8 mouse cellular contexts compared by ENCODE assay signal in the genomic region with DNA sequence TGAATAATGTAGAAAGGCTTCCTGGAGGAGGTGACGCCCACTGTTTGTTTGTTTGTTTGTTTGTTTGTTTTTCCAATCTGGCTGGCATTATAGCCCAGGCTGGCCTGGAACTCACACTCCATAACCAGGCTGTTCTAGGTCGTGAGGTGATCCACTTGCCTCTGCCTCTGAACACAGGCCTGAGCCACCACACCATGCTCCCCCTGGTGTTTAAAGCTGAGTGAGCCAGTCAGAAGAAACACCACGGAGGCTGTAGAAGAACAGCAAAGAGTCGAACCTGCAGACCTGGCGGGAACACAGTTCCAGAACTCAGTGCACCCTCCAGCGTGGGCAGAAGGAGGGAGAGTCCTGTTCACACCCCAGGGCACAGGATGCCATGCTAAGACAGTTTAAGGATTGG.
DNase-seq lines count a peak whose midpoint lies in the region; ATAC-seq lines count a peak whose summit lies in the region.

No protein-coding gene starts in this region.

- no peak overlapping the region for H3K9ac ChIP-seq in kidney, embryonic 16.5 days (replicated peaks; ENCODE audit: low read length)
- no peak overlapping the region for H3K9ac ChIP-seq in kidney, embryonic 14.5 days (ENCODE audit: low read depth, low read length)

- DNase-seq in adrenal gland, postnatal 10 days, result peak; percentile 23
- no peak for DNase-seq in adrenal gland, postnatal 4 days (ENCODE audit: low spot score in 2 of 2)
- peak; percentile 55 for DNase-seq in ZHBTc4 (ENCODE audit: low read depth, low spot score)
- DNase-seq in kidney, postnatal 4 days, result peak; percentile 41 to 55
- no peak for DNase-seq in gastrocnemius, postnatal 25 days
- no peak for DNase-seq in left cerebral cortex, adult 11 months (ENCODE audit: low spot score)

- H3K27ac ChIP-seq in kidney, embryonic 16.5 days (ENCODE audit: low read length), result no peak overlapping the region
- no peak overlapping the region for H3K27ac ChIP-seq in kidney, embryonic 14.5 days (ENCODE audit: low read depth, low read length)

- no peaks in the 10 kb centered on the region for H3K36me3 ChIP-seq in kidney, embryonic 16.5 days (ENCODE audit: insufficient read depth, low read length)
- H3K36me3 ChIP-seq in kidney, embryonic 14.5 days (ENCODE audit: control insufficient read depth, insufficient read depth, low read length), result no peaks in the 10 kb centered on the region

- peaks cover 5% of the 10 kb centered on the region; the same call in 1 of the 2 replicates for H3K27me3 ChIP-seq in kidney, embryonic 16.5 days (ENCODE audit: insufficient read depth, low read length)
- H3K27me3 ChIP-seq in kidney, embryonic 14.5 days (ENCODE audit: control insufficient read depth, insufficient read depth, low read length), result no peaks in the 10 kb centered on the region

- 0 out of 2 replicates have a peak, but pooled peaks have one; percentile 46 for ATAC-seq in kidney, embryonic 16.5 days (ENCODE audit: low FRiP score, low TSS enrichment)
- no peak for ATAC-seq in kidney, embryonic 14.5 days (ENCODE audit: low FRiP score, low TSS enrichment)

- no peak overlapping the region for H3K4me3 ChIP-seq in kidney, embryonic 16.5 days (ENCODE audit: low read length)
- no peak overlapping the region for H3K4me3 ChIP-seq in kidney, embryonic 14.5 days (ENCODE audit: low read length)

- no peak overlapping the region for H3K4me2 ChIP-seq in kidney, embryonic 16.5 days (replicated peaks; ENCODE audit: low read depth, low read length)
- H3K4me2 ChIP-seq in kidney, embryonic 14.5 days (replicated peaks; ENCODE audit: low read depth, low read length), result no peak overlapping the region

- 45% methylated on average over 6 of the region's 6 CpGs for WGBS in kidney, embryonic 16.5 days
- WGBS in kidney, embryonic 14.5 days, result 46% methylated on average over 6 of the region's 6 CpGs

- no peaks in the 10 kb centered on the region for H3K9me3 ChIP-seq in kidney, embryonic 16.5 days (ENCODE audit: low read length)
- H3K9me3 ChIP-seq in kidney, embryonic 14.5 days (ENCODE audit: control insufficient read depth, low read length), result no peaks in the 10 kb centered on the region

- peaks cover 9% of the 10 kb centered on the region for H3K4me1 ChIP-seq in kidney, embryonic 16.5 days (ENCODE audit: insufficient read depth, low read length)
- peaks cover 10% of the 10 kb centered on the region; the same call in 1 of the 2 replicates for H3K4me1 ChIP-seq in kidney, embryonic 14.5 days (ENCODE audit: control insufficient read depth, insufficient read depth, low read length)

Comparison
In these comparisons a context has a peak if more than half of its experiments do, and no peak if none do; other contexts are left out.
1. DNase-seq: peak in adrenal gland, postnatal 10 days (single experiment), ZHBTc4 (single experiment) and kidney, postnatal 4 days (2 of 2); none in adrenal gland, postnatal 4 days (0 of 2), gastrocnemius, postnatal 25 days (single experiment) and left cerebral cortex, adult 11 months (single experiment).